ENCODE assay signal across 8 mouse cellular contexts in genomic region chr3:142497123-142497841, GRCm38 (mm10). TPM values are rescaled to one million over a fixed set of nuclear protein-coding genes. Genes with fewer than 3 reads are reported as not detected.
DNase-seq lines count a peak whose midpoint lies in the region; ATAC-seq and TF ChIP-seq lines count a peak whose summit lies in the region.

No protein-coding gene starts in this region.

- H3K36me3 ChIP-seq in kidney, embryonic 14.5 days (ENCODE audit: control insufficient read depth, insufficient read depth, low read length), result no peaks in the 10 kb centered on the region
- no peaks in the 10 kb centered on the region for H3K36me3 ChIP-seq in heart, embryonic 15.5 days
- H3K36me3 ChIP-seq in midbrain, embryonic 16.5 days (ENCODE audit: control insufficient read depth, insufficient read depth, low read length), result no peaks in the 10 kb centered on the region

- no peak overlapping the region for H3K4me3 ChIP-seq in kidney, embryonic 14.5 days (ENCODE audit: low read length)
- peak overlapping the region; percentile 36 for H3K4me3 ChIP-seq in heart, embryonic 15.5 days
- no peak overlapping the region for H3K4me3 ChIP-seq in midbrain, embryonic 16.5 days (ENCODE audit: low read depth, low read length)
- H3K4me3 ChIP-seq in cerebellum, adult 2 months (replicated peaks; ENCODE audit: insufficient read depth, low read depth, low read length), result no peak overlapping the region

- ATAC-seq in kidney, embryonic 14.5 days (ENCODE audit: low FRiP score, low TSS enrichment), result no peak
- ATAC-seq in Patski, result peak; percentile 27
- no peak for ATAC-seq in heart, embryonic 15.5 days (replicated peaks; ENCODE audit: insufficient number of reproducible peaks, insufficient read depth, low FRiP score, low read depth)
- no peak for ATAC-seq in midbrain, embryonic 16.5 days

- H3K27me3 ChIP-seq in kidney, embryonic 14.5 days (ENCODE audit: control insufficient read depth, insufficient read depth, low read length), result no peaks in the 10 kb centered on the region
- no peaks in the 10 kb centered on the region for H3K27me3 ChIP-seq in Patski
- no peaks in the 10 kb centered on the region for H3K27me3 ChIP-seq in heart, embryonic 15.5 days
- H3K27me3 ChIP-seq in midbrain, embryonic 16.5 days (ENCODE audit: control insufficient read depth, insufficient read depth, low read depth, low read length), result no peaks in the 10 kb centered on the region
- H3K27me3 ChIP-seq in cerebellum, adult 2 months (ENCODE audit: control insufficient read depth, insufficient read depth, low read length), result peaks cover 2% of the 10 kb centered on the region; the same call in 1 of the 2 replicates

- H3K4me1 ChIP-seq in kidney, embryonic 14.5 days (ENCODE audit: control insufficient read depth, insufficient read depth, low read length), result no peaks in the 10 kb centered on the region
- peaks cover 3% of the 10 kb centered on the region; the same call in 1 of the 2 replicates for H3K4me1 ChIP-seq in heart, embryonic 15.5 days (replicated peaks)
- H3K4me1 ChIP-seq in midbrain, embryonic 16.5 days (ENCODE audit: control insufficient read depth, insufficient read depth, low read length), result no peaks in the 10 kb centered on the region
- H3K4me1 ChIP-seq in cerebellum, adult 2 months (ENCODE audit: control insufficient read depth, insufficient read depth, low read length), result no peaks in the 10 kb centered on the region

- TF ChIP-seq POLR2A in cerebellum, adult 2 months (IDR thresholded peaks at IDR 0.05; ENCODE audit: borderline replicate concordance, insufficient read depth, low read length), result no peak

- in situ Hi-C loops in Patski (cut with MboI; ENCODE audit: low pct_unique_long_range_greater_than_20kb), result no loop called here

- no peak for TF ChIP-seq CTCF in Patski (IDR thresholded peaks at IDR 0.05)
- no peak for TF ChIP-seq CTCF in cerebellum, adult 2 months (IDR thresholded peaks at IDR 0.05; ENCODE audit: borderline replicate concordance, insufficient read depth, low read depth, low read length)

- CTCF ChIA-PET in Patski (lab: Charles Lee), result interaction anchor here (0.8 kb wide), 1 partner anchor 33 kb away, joined by 3 read pairs; no protein-coding TSS in a partner anchor

- WGBS in kidney, embryonic 14.5 days, result 65% methylated on average over 15 of the region's 15 CpGs
- WGBS in heart, embryonic 15.5 days, result 49% methylated on average over 15 of the region's 15 CpGs
- 55% methylated on average over 15 of the region's 15 CpGs for WGBS in midbrain, embryonic 16.5 days
- WGBS in cerebellum, adult 2 months, result 80% methylated on average over 15 of the region's 15 CpGs

- H3K27ac ChIP-seq in kidney, embryonic 14.5 days (ENCODE audit: low read depth, low read length), result no peak overlapping the region
- no peak overlapping the region for H3K27ac ChIP-seq in heart, embryonic 15.5 days
- H3K27ac ChIP-seq in midbrain, embryonic 16.5 days (ENCODE audit: low read length), result no peak overlapping the region
- H3K27ac ChIP-seq in cerebellum, adult 2 months (ENCODE audit: insufficient read depth, low read length), result no peak overlapping the region

- H3K4me2 ChIP-seq in kidney, embryonic 14.5 days (replicated peaks; ENCODE audit: low read depth, low read length), result peak overlapping the region; percentile 21
- peak overlapping the region; percentile 56 for H3K4me2 ChIP-seq in heart, embryonic 15.5 days
- H3K4me2 ChIP-seq in midbrain, embryonic 16.5 days (ENCODE audit: low read length), result peak overlapping the region; percentile 12; the same call in 1 of the 2 replicates

- POLR2A ChIA-PET in Patski (lab: Charles Lee), result no interaction called here

- no peaks in the 10 kb centered on the region for H3K9me3 ChIP-seq in kidney, embryonic 14.5 days (ENCODE audit: control insufficient read depth, low read length)
- no peaks in the 10 kb centered on the region for H3K9me3 ChIP-seq in heart, embryonic 15.5 days (replicated peaks)
- H3K9me3 ChIP-seq in midbrain, embryonic 16.5 days (replicated peaks; ENCODE audit: control insufficient read depth, low read length, poor library complexity, severe bottlenecking), result no peaks in the 10 kb centered on the region

- no peak overlapping the region for H3K9ac ChIP-seq in kidney, embryonic 14.5 days (ENCODE audit: low read depth, low read length)
- H3K9ac ChIP-seq in heart, embryonic 15.5 days, result no peak overlapping the region
- no peak overlapping the region for H3K9ac ChIP-seq in midbrain, embryonic 16.5 days (ENCODE audit: low read depth, low read length)

- DNase-seq in kidney, postnatal 36 days, result no peak
- DNase-seq in Patski (ENCODE audit: low read depth, low spot score), result no peak
- DNase-seq in cerebellum, adult 2 months, result no peak
- DNase-seq in right cerebral cortex, postnatal 10 days (ENCODE audit: low spot score in 2 of 2), result no peak
- DNase-seq in cerebellum, postnatal 36 days, result no peak

RNA-seq across cellular contexts. Expression of gene Gbp5, which starts 3.5 kb away (rescaled TPM):
- not detected in 2 replicates for polyA plus RNA-seq in kidney, embryonic 14.5 days (2014; fragmentation: Nextera tagmentation; extraction: Ambion mirVana)
- 0.13 TPM for polyA plus RNA-seq in Patski (2021)
- polyA plus RNA-seq in heart, embryonic 15.5 days (2015; fragmentation: Nextera tagmentation; extraction: Ambion mirVana), result 0.19 and 0.20 TPM in 2 replicates
- 0.19 and 0.20 TPM in 2 replicates for polyA plus RNA-seq in midbrain, embryonic 16.5 days (2015; fragmentation: Nextera tagmentation; extraction: Ambion mirVana)
- polyA plus RNA-seq in cerebellum, adult 2 months (2012; rRNA removed), result 1.7 and 2.4 TPM in 2 replicates

RNA-seq across cellular contexts. Expression of gene Gbp7, which starts 32.9 kb away (rescaled TPM):
- polyA plus RNA-seq in kidney, embryonic 14.5 days (2014; fragmentation: Nextera tagmentation; extraction: Ambion mirVana), result 1.1 and 2.5 TPM in 2 replicates
- 2.3 TPM for polyA plus RNA-seq in Patski (2021)
- polyA plus RNA-seq in heart, embryonic 15.5 days (2015; fragmentation: Nextera tagmentation; extraction: Ambion mirVana), result 3.5 and 5.9 TPM in 2 replicates
- polyA plus RNA-seq in midbrain, embryonic 16.5 days (2015; fragmentation: Nextera tagmentation; extraction: Ambion mirVana), result 1.9 and 2.1 TPM in 2 replicates
- 1.5 and 1.7 TPM in 2 replicates for polyA plus RNA-seq in cerebellum, adult 2 months (2012; rRNA removed)
